Mouse (Mus musculus): ENCODE measurements around the gene BC049352. TPM values are rescaled to one million over a fixed set of nuclear protein-coding genes. Genes with fewer than 3 reads are reported as not detected.
A peak's percentile ranks its signal among the peaks of the same experiment; 100 is the strongest.

The BC049352 gene
- polyA plus RNA-seq, 1 experiment from 2014 or later, result 0.38 TPM

DNA sequence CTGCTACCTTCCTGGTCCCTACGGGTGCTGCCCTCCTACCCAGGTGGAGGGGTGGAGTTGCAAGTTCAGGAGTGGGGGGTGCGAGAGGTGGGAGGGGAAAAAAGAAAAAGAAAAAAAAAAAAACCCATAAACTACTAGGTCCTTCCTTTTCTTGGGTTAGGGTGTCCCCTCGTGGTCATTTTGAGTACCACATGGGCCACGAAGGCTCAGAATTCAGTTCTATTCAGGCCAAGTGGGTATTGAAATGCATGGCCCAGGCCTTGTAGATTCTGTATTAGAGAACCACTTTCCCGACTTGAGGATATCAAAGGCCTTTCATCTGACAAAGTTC, 35.6 kb upstream of the BC049352 start:
- H3K4me2 ChIP-seq (ENCODE audit: low read length), result peak overlapping the region; percentile 60
- peaks cover 58% of the 10 kb centered on the region for H3K27me3 ChIP-seq (replicated peaks; ENCODE audit: control insufficient read depth, insufficient read depth, low read length)
- H3K4me1 ChIP-seq (replicated peaks; ENCODE audit: control insufficient read depth, insufficient read depth, low read length), result peaks cover 5% of the 10 kb centered on the region
- ATAC-seq, result no peak
- H3K9ac ChIP-seq (replicated peaks; ENCODE audit: low read depth, low read length), result peak overlapping the region; percentile 31
- 3% methylated on average over 5 of the region's 5 CpGs for WGBS
- no peak overlapping the region for H3K27ac ChIP-seq (ENCODE audit: low read length)
- H3K9me3 ChIP-seq (ENCODE audit: control insufficient read depth, low read length), result no peaks in the 10 kb centered on the region
- H3K4me3 ChIP-seq (replicated peaks; ENCODE audit: low read length), result peak overlapping the region; percentile 37
- no peaks in the 10 kb centered on the region for H3K36me3 ChIP-seq (ENCODE audit: control insufficient read depth, insufficient read depth)

DNA sequence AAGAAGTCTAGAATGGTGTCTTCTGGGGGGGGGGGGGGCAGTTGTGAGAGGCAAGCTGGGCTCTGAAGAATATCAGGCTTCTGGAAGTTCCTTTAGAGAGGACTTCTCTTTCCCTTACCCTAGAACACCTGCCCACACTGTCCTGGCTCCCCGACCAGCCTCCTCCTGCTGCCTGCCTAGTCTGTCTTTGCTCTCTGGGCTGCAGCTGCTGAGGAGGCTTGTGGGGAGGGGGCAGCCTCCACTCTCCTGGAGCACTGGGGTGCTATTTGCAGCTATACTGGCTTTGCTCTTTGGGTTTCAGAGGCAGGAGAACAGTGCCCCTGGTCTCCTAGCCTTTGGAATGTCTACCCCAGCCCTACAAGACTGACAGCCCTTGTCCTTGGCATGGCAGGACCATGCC, 30.9 kb upstream of the BC049352 start:
- peaks cover 2% of the 10 kb centered on the region for H3K4me1 ChIP-seq (replicated peaks; ENCODE audit: control insufficient read depth, insufficient read depth, low read length)
- H3K9me3 ChIP-seq (ENCODE audit: control insufficient read depth, low read length), result no peaks in the 10 kb centered on the region
- H3K4me2 ChIP-seq (ENCODE audit: low read length), result no peak overlapping the region
- no peaks in the 10 kb centered on the region for H3K36me3 ChIP-seq (ENCODE audit: control insufficient read depth, insufficient read depth)
- H3K4me3 ChIP-seq (replicated peaks; ENCODE audit: low read length), result no peak overlapping the region
- H3K27ac ChIP-seq (ENCODE audit: low read length), result no peak overlapping the region
- no peak for ATAC-seq
- 33% methylated on average over 1 of the region's 1 CpGs for WGBS
- H3K9ac ChIP-seq (replicated peaks; ENCODE audit: low read depth, low read length), result no peak overlapping the region
- H3K27me3 ChIP-seq (replicated peaks; ENCODE audit: control insufficient read depth, insufficient read depth, low read length), result peaks cover 19% of the 10 kb centered on the region

DNA sequence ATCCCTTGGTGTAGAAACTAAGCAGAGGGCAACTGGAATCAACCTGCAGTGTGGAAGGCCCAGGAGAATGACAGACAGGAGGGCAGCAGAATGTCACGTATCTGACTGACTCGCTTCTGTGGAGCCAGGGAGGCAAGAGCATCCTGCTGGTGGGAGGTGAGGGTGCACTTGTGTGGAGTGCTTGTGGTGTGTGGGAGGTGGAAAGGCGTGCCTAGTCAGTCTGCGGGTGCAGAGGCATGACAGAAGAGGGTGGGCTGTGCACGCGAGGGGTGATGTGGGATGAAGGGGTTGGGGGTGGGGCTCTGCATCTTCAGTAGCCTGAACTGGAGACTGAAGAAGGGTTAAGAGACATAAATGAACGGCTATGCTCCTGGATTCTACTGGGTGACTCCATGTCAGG, 28.4 kb upstream of the BC049352 start:
- Histone ChIP-seq H3K9me3 (ENCODE audit: control insufficient read depth, low read length) (no peaks in the 10 kb centered on the region), H3K27ac (ENCODE audit: low read length) (no peak overlapping the region), H3K36me3 (ENCODE audit: control insufficient read depth, insufficient read depth) (no peaks in the 10 kb centered on the region), H3K4me1 (replicated peaks; ENCODE audit: control insufficient read depth, insufficient read depth, low read length) (no peaks in the 10 kb centered on the region), H3K27me3 (replicated peaks; ENCODE audit: control insufficient read depth, insufficient read depth, low read length) (0 out of 2 replicates have a peak, but pooled peaks cover under 1% of the 10 kb centered on the region), H3K4me3 (replicated peaks; ENCODE audit: low read length) (no peak overlapping the region), H3K9ac (replicated peaks; ENCODE audit: low read depth, low read length) (no peak overlapping the region), H3K4me2 (ENCODE audit: low read length) (no peak overlapping the region)
- 75% methylated on average over 7 of the region's 7 CpGs for WGBS
- no peak for ATAC-seq

DNA sequence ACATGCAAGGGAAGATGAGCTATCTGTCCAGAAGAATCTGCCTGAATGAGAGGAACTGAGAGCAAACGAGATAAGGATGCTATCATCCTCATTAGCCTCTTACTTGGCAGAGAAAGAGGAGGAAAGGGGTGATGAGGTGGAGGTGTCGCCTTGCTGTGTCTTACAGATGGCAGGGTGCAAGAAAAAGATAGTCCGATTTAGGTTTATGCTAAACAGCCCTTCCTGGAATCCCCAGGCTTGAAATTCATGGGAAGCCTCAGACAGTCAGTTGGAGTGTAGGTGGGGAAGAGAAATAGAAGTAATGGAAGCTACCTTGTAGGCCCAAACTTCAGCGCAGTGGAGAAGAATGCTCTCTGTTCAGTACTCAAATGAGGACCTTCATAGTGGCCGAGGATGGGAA, 13.9 kb upstream of the BC049352 start:
- no peaks in the 10 kb centered on the region for H3K9me3 ChIP-seq (ENCODE audit: control insufficient read depth, low read length)
- ATAC-seq, result no peak
- no peak overlapping the region for H3K9ac ChIP-seq (replicated peaks; ENCODE audit: low read depth, low read length)
- H3K4me1 ChIP-seq (replicated peaks; ENCODE audit: control insufficient read depth, insufficient read depth, low read length), result no peaks in the 10 kb centered on the region
- H3K4me3 ChIP-seq (replicated peaks; ENCODE audit: low read length), result no peak overlapping the region
- WGBS, result 74% methylated on average over 5 of the region's 5 CpGs
- H3K27ac ChIP-seq (ENCODE audit: low read length), result no peak overlapping the region
- no peaks in the 10 kb centered on the region for H3K36me3 ChIP-seq (ENCODE audit: control insufficient read depth, insufficient read depth)
- H3K27me3 ChIP-seq (replicated peaks; ENCODE audit: control insufficient read depth, insufficient read depth, low read length), result no peaks in the 10 kb centered on the region
- H3K4me2 ChIP-seq (ENCODE audit: low read length), result no peak overlapping the region

DNA sequence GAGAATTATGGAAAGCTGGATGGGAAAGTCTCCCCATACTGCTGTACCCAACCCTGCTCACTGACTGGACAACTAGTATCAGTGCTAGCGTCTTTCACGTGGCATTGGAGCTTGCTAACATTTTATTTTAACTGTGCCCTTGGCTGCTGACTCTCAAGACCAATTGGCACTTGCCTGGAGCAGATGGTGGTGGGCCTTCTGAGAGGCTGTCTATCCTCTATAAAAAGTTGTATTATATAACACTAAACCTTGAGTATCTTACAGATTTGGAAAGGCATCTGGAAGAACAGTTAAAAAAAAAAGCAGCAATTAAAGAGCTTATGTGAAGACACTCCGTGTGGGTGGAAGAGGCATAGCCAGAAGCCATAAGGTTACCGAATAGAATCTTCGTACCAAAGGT, 11.7 kb upstream of the BC049352 start:
- H3K4me2 ChIP-seq (ENCODE audit: low read length), result no peak overlapping the region
- H3K9me3 ChIP-seq (ENCODE audit: control insufficient read depth, low read length), result no peaks in the 10 kb centered on the region
- no peaks in the 10 kb centered on the region for H3K36me3 ChIP-seq (ENCODE audit: control insufficient read depth, insufficient read depth)
- H3K27ac ChIP-seq (ENCODE audit: low read length), result no peak overlapping the region
- H3K9ac ChIP-seq (replicated peaks; ENCODE audit: low read depth, low read length), result no peak overlapping the region
- 89% methylated on average over 5 of the region's 5 CpGs for WGBS
- no peaks in the 10 kb centered on the region for H3K4me1 ChIP-seq (replicated peaks; ENCODE audit: control insufficient read depth, insufficient read depth, low read length)
- no peak for ATAC-seq
- no peaks in the 10 kb centered on the region for H3K27me3 ChIP-seq (replicated peaks; ENCODE audit: control insufficient read depth, insufficient read depth, low read length)
- no peak overlapping the region for H3K4me3 ChIP-seq (replicated peaks; ENCODE audit: low read length)

DNA sequence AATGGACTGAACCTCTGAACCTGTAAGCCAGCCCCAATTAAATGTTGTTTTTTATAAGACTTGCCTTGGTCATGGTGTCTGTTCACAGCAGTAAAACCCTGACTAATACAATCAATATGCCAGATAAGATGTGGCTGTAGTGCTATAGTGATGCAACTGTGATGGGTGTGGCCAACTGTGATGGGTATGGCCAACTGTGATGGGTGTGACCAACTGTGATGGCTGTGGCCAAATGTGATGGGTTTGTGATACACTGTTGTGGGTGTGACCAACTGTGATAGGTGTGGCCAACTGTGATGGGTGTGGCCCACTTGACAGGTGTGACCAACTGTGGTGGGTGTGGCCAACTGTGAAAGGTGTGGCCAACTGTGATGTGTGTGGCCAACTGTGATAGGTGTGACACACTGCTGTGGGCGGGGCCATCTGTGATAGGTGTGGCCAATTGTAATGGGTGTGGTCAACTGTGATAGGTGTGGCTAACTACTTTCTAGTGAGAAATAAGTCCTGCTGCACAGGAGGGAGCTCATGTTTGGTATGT, 10.7 kb upstream of the BC049352 start:
- WGBS, result 72% methylated on average over 1 of the region's 1 CpGs
- no peaks in the 10 kb centered on the region for H3K27me3 ChIP-seq (replicated peaks; ENCODE audit: control insufficient read depth, insufficient read depth, low read length)
- no peak for ATAC-seq
- no peak overlapping the region for H3K4me3 ChIP-seq (replicated peaks; ENCODE audit: low read length)
- H3K9me3 ChIP-seq (ENCODE audit: control insufficient read depth, low read length), result no peaks in the 10 kb centered on the region
- H3K27ac ChIP-seq (ENCODE audit: low read length), result no peak overlapping the region
- no peak overlapping the region for H3K9ac ChIP-seq (replicated peaks; ENCODE audit: low read depth, low read length)
- H3K36me3 ChIP-seq (ENCODE audit: control insufficient read depth, insufficient read depth), result no peaks in the 10 kb centered on the region
- no peaks in the 10 kb centered on the region for H3K4me1 ChIP-seq (replicated peaks; ENCODE audit: control insufficient read depth, insufficient read depth, low read length)
- H3K4me2 ChIP-seq (ENCODE audit: low read length), result no peak overlapping the region

DNA sequence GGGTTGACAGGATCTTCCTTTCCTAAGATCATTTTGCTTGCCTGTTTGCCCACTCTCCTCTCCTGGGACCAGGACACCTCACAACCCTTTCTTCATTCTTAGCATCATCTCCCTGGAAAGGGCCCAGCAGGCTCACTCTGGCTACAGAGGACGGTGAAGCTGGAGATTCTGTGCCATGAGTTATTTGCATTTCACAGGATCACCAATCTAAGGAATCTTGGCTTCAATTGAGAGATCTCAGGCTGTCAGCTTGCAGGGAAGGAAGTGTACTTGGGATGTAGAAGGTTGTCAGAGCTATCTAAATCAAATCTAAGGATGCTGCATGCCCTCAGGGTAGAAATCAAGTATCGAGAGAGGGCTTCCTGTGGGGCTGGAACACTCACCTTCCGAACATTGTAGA, 8.3 kb upstream of the BC049352 start:
- 72% methylated on average over 3 of the region's 3 CpGs for WGBS
- no peak for ATAC-seq

DNA sequence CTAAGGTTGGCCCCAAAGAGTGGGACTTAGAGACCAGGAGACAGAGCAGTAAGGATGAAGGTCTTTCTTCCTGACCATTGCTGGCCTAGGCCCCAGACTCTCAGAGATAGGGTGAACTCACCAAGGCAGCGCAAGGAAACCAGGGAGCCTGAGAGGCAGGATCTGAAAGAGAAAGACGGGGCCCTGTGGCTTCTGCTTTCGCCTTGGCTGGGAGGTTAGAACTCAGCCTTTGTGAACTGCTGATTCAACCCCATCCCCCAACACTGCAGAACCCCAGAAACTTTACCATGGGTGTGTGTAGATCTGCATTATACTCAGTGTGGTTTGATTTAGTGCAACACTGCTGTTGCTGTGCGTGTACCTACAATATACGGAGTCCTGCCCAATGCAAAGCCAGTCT, 2.5 kb upstream of the BC049352 start:
- no peak overlapping the region for H3K27ac ChIP-seq (ENCODE audit: low read length)
- no peak for ATAC-seq
- no peak overlapping the region for H3K4me2 ChIP-seq (ENCODE audit: low read length)
- no peak overlapping the region for H3K4me3 ChIP-seq (replicated peaks; ENCODE audit: low read length)
- no peak overlapping the region for H3K9ac ChIP-seq (replicated peaks; ENCODE audit: low read depth, low read length)
- no peaks in the 10 kb centered on the region for H3K36me3 ChIP-seq (ENCODE audit: control insufficient read depth, insufficient read depth)
- H3K9me3 ChIP-seq (ENCODE audit: control insufficient read depth, low read length), result no peaks in the 10 kb centered on the region
- H3K4me1 ChIP-seq (replicated peaks; ENCODE audit: control insufficient read depth, insufficient read depth, low read length), result no peaks in the 10 kb centered on the region
- WGBS, result 86% methylated on average over 5 of the region's 5 CpGs
- H3K27me3 ChIP-seq (replicated peaks; ENCODE audit: control insufficient read depth, insufficient read depth, low read length), result no peaks in the 10 kb centered on the region

More for the DNA sequence above, 8.3 kb upstream of the BC049352 start:
- Histone ChIP-seq H3K9me3 (ENCODE audit: control insufficient read depth, low read length) (no peaks in the 10 kb centered on the region), H3K9ac (replicated peaks; ENCODE audit: low read depth, low read length) (no peak overlapping the region), H3K27me3 (replicated peaks; ENCODE audit: control insufficient read depth, insufficient read depth, low read length) (no peaks in the 10 kb centered on the region), H3K4me1 (replicated peaks; ENCODE audit: control insufficient read depth, insufficient read depth, low read length) (no peaks in the 10 kb centered on the region), H3K36me3 (ENCODE audit: control insufficient read depth, insufficient read depth) (no peaks in the 10 kb centered on the region), H3K27ac (ENCODE audit: low read length) (no peak overlapping the region), H3K4me2 (ENCODE audit: low read length) (no peak overlapping the region), H3K4me3 (replicated peaks; ENCODE audit: low read length) (no peak overlapping the region)

DNA sequence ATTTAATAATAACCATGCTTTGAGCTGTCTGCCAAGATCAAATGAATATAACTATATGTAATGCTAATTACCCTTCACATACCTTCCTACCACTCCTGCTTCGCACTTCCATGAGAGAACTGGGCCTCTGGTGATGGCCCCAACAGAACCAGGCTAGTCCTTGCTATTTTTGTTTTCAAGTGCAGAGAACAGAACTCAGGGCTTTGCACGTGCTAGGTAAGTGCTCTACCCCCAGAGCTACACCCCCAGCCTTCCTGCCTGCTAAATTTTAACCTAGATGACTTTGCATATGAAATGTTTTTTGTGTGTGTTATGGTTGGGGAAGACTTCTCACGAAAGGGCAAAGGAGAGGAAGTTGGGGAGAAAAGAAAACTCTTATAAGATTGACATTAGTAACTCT, 714 bp downstream of the BC049352 start:
- Histone ChIP-seq H3K9me3 (ENCODE audit: control insufficient read depth, low read length) (no peaks in the 10 kb centered on the region), H3K4me2 (ENCODE audit: low read length) (no peak overlapping the region), H3K4me3 (replicated peaks; ENCODE audit: low read length) (no peak overlapping the region), H3K36me3 (ENCODE audit: control insufficient read depth, insufficient read depth) (no peaks in the 10 kb centered on the region), H3K27me3 (replicated peaks; ENCODE audit: control insufficient read depth, insufficient read depth, low read length) (no peaks in the 10 kb centered on the region), H3K27ac (ENCODE audit: low read length) (no peak overlapping the region), H3K9ac (replicated peaks; ENCODE audit: low read depth, low read length) (no peak overlapping the region), H3K4me1 (replicated peaks; ENCODE audit: control insufficient read depth, insufficient read depth, low read length) (no peaks in the 10 kb centered on the region)
- 55% methylated on average over 3 of the region's 3 CpGs for WGBS
- ATAC-seq, result no peak

DNA sequence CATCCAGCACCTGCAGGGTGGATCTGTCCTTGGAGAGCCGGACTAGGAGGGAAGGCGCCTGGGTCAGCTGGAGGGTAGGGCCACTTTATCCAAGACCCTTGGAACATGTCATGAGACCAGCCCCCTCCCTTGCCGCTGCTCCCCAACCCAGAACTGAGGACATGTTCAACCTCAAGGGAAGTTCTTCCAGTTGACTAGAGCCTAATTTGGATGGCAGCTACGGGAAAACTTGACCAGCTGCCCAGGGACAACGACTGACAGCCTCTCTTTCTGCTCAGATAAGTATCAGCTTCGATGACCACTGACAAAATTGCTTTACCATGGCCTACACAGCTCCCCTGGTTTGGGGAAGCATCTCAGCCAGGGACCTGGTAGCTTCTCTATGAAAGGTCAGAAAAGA, 1.5 kb downstream of the BC049352 start:
- no peak overlapping the region for H3K4me3 ChIP-seq (replicated peaks; ENCODE audit: low read length)

More for the DNA sequence above, 1.5 kb downstream of the BC049352 start:
- no peak overlapping the region for H3K9ac ChIP-seq (replicated peaks; ENCODE audit: low read depth, low read length)
- no peaks in the 10 kb centered on the region for H3K36me3 ChIP-seq (ENCODE audit: control insufficient read depth, insufficient read depth)
- H3K4me2 ChIP-seq (ENCODE audit: low read length), result no peak overlapping the region
- H3K4me1 ChIP-seq (replicated peaks; ENCODE audit: control insufficient read depth, insufficient read depth, low read length), result no peaks in the 10 kb centered on the region
- WGBS, result 86% methylated on average over 6 of the region's 6 CpGs
- H3K9me3 ChIP-seq (ENCODE audit: control insufficient read depth, low read length), result no peaks in the 10 kb centered on the region
- ATAC-seq, result no peak
- H3K27me3 ChIP-seq (replicated peaks; ENCODE audit: control insufficient read depth, insufficient read depth, low read length), result no peaks in the 10 kb centered on the region
- H3K27ac ChIP-seq (ENCODE audit: low read length), result no peak overlapping the region
